In the genomic region with DNA sequence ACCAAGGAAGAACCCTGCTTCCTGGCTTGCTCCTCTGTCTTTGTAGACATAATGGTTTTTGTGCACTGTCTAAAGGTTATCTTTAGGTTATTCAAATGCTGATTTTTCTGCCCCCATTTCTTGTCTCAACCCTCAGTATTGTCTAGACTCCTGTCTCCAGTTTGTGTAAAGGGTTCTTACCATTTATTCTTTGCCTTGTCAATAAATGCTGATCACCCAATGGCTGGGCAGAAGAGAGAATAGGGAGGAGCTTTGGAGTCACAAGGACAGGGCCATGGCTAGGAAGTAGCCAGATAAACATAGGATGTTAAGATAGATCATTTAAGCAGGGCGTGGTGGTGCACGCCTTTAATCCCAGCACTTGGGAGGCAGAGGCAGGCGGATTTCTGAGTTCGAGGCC, we compare ENCODE assay signal across 19 mouse cellular contexts.
DNase-seq lines count a peak whose midpoint lies in the region.
"Had no signal": no experiment of that assay in that cellular context is flagged by ENCODE, and none has a peak within 500 bp of the region (broad histone marks: within the 10 kb centered on the region; RNA-seq: fewer than 3 reads in every experiment).

No protein-coding gene starts in this region.

- DNase-seq in ES-CJ7 (ENCODE audit: low read depth, low spot score) (peak; percentile 15), R1 (ENCODE audit: low read depth, low spot score) (peak; percentile 56), ZHBTc4 (ENCODE audit: low read depth, low spot score) (peak; percentile 53), liver (no peak)
- DNase-seq in cerebellum, adult 11 months, result no peak
- DNase-seq in urinary bladder, adult 18-20 months (ENCODE audit: low spot score in 2 of 2), result no peak
- DNase-seq: adrenal gland, adult 2 months; adrenal gland, adult 8-10 months; adrenal gland, postnatal 10 days; adrenal gland, postnatal 14 days; adrenal gland, postnatal 25 days; adrenal gland, postnatal 36 days; B cell, adult 2 months; cerebellum, adult 11-12 months; cerebellum, adult 18-20 months; cerebellum, adult 2 months; cerebellum, adult 8-10 months; cerebellum, adult 9-10 months; cerebellum, adult 9-11 months had no signal

Comparison
In these comparisons a context has a peak if more than half of its experiments do, and no peak if none do; other contexts are left out.
1. DNase-seq: peak in ES-CJ7 (single experiment), R1 (single experiment) and ZHBTc4 (single experiment); none in liver (single experiment), cerebellum, adult 11 months (single experiment) and urinary bladder, adult 18-20 months (0 of 2).